Mouse (Mus musculus) left cerebral cortex, adult 2 months (tissue): Measurements from ENCODE around the gene Adamts12. TPM values are rescaled to one million over a fixed set of nuclear protein-coding genes. Genes with fewer than 3 reads are reported as not detected.

Experiments used
- DNase-seq, 2 experiments: peaks; one replicate each; pipeline ENCODE4 v3.0.0; 2021 to 2022; ENCODE audit warnings: low spot score in 2 of 2, mixed read lengths in 1 of 2; ENCODE audit errors: extremely low spot score in 1 of 2
- H3K27ac ChIP-seq: fragments of 200-600 bp; 2 replicates; pipeline ENCODE4 v1.8.1; 2022
- H3K4me3 ChIP-seq: fragments of 200-600 bp; 2 replicates; pipeline ENCODE4 v1.8.1; 2022
- CTCF ChIP-seq: fragments of 200-600 bp; IDR thresholded peaks from 2 replicates; pipeline ENCODE4 v1.8.1; 2022; ENCODE audit warnings: antibody characterized with exemption, mild to moderate bottlenecking, moderate library complexity
- intact Hi-C: fragments of 180-260 bp; cut with DNase I; formaldehyde crosslinking; loops from one replicate; pipeline ENCODE4 v1.15.1; 2025
- long read RNA-seq, 2 experiments: library from polyadenylated mRNA; stranded (forward); transcript quantifications; one replicate each; pipeline ENCODE4 v2.0.0; 2021; ENCODE audit warnings: borderline mapping rate in 2 of 2
- total RNA-seq, 2 experiments: library from RNA; stranded (reverse); gene quantifications; 2 replicates each; pipeline ENCODE4 v1.2.3; 2021

The Adamts12 gene
- total RNA-seq: under 1 TPM; 0.48 to 0.58 TPM
- long read RNA-seq, experiment 1: 0 reads
- long read RNA-seq, experiment 2: 0 reads

- TF ChIP-seq CTCF: no peak
- Histone ChIP-seq H3K4me3 (peak within 1 kb of the TSS; percentile 18; the same call in 1 of the 2 replicates), H3K27ac (no peak within 1 kb of the TSS)
- no peak for DNase-seq
- intact Hi-C loops: no loop called here
Observed at GRCm38 (mm10) chr15:11064558-11065411, at the start of gene Adamts12. TSS of gene Adamts12 (plus strand) at chr15:11064790.

DNA sequence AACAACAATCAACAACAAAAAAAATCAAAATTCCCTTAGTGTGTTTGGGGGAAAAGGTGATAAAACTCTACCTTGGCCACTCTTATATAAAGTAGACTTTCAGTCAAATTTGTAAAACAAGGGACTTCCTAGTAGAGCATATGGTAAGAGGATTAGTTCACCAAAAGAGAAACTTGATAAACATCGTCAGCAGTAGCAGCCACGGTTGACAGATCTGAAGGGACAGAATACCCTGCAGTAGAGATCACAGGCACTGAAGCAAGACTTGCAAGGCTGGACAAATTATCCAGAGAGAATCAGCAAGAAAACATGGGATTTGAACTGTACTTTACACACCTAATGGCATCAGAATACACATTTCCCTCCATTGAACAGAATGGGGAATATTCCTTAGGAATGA, 49.7 kb upstream of the Adamts12 start:
- TF ChIP-seq CTCF: no peak
- intact Hi-C loops: no loop called here
- Histone ChIP-seq H3K4me3 (no peak overlapping the region), H3K27ac (no peak overlapping the region)
- no peak for DNase-seq

DNA sequence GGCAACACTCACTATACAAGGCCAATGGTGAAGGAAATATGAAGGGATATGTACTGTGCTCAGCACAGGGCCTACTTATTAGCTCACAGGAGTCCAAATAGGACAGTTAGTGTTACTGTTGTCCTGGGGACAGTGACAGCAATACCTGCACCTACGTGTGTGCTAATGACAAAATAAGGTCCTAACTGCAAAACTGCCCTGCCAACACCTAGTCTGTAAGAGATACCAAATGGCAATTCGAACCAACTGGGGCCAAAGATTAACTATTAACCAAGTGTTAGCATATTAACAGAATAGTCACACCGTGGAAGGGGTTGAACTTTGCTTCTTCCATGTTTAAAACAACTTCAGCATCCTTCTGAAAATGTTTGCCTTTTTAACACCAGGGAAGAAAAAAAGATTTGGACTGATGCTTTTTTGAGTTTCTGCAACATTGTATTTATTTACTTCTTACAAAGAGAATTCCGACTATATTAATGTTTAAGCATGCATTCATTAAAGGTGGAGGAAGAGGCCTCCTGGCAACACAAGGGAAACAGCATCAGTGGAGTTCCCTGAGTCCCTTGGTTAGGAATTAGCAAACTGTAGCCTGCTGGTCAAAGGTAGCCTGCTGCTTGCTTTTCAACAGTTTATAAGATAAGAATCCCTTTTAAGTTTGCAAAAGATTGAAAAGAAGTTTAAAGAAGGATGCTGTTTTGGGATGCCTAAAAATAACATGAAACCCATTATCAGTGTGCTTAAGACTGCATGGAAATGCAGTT, 37.6 kb upstream of the Adamts12 start:
- intact Hi-C loops: no loop called here
- no peak for TF ChIP-seq CTCF
- DNase-seq: no peak
- no peak overlapping the region for H3K27ac ChIP-seq
- no peak overlapping the region for H3K4me3 ChIP-seq

- Histone ChIP-seq H3K4me3 (no peak overlapping the region), H3K27ac (no peak overlapping the region)
- no peak for DNase-seq
- intact Hi-C loops: no loop called here
- no peak for TF ChIP-seq CTCF
Observed at GRCm38 (mm10) chr15:11030188-11030587, 34.4 kb upstream of the Adamts12 start.

- no peak for DNase-seq
- H3K27ac ChIP-seq: no peak overlapping the region
- no peak for TF ChIP-seq CTCF
- intact Hi-C loops: loop anchor here (5.0 kb wide), 1 partner anchor 361 kb away; the partner anchor contains the start of gene Tars
- H3K4me3 ChIP-seq: peak overlapping the region; percentile 39; the same call in 1 of the 2 replicates
Observed at GRCm38 (mm10) chr15:11035947-11036474, 28.6 kb upstream of the Adamts12 start.

GRCm38 (mm10) chr15:11036535-11037375, 27.8 kb upstream of the Adamts12 start:
- intact Hi-C loops: loop anchor here (5.0 kb wide), 1 partner anchor 361 kb away; the partner anchor contains the start of gene Tars
- TF ChIP-seq CTCF: no peak
- peak overlapping the region; percentile 39 for H3K4me3 ChIP-seq
- H3K27ac ChIP-seq: no peak overlapping the region
- DNase-seq: peak in 1 of 2 experiments; percentile 14

- peak; percentile 19 to 23 for DNase-seq
- intact Hi-C loops: loop anchor here (5.0 kb wide), 1 partner anchor 360 kb away; the partner anchor contains the start of gene Tars
- H3K4me3 ChIP-seq: peak overlapping the region; percentile 39
- TF ChIP-seq CTCF: no peak
- H3K27ac ChIP-seq: no peak overlapping the region
Observed at GRCm38 (mm10) chr15:11037376-11037695, 27.3 kb upstream of the Adamts12 start.

GRCm38 (mm10) chr15:11037711-11038110, 26.9 kb upstream of the Adamts12 start, which contains the start of gene Rxfp3:
TSS of gene Rxfp3 (minus strand) at chr15:11037991.
- DNase-seq: peak; percentile 16 to 20
- H3K27ac ChIP-seq: no peak within 1 kb of the TSS
- TF ChIP-seq CTCF: no peak
- intact Hi-C loops: loop anchor here (1.0 to 5.0 kb wide), 3 partner anchors 283 to 360 kb away; partner anchors contain the start of gene Tars
- peak within 1 kb of the TSS; percentile 39 for H3K4me3 ChIP-seq

- no peak overlapping the region for H3K27ac ChIP-seq
- no peak overlapping the region for H3K4me3 ChIP-seq
- peak; percentile 29 to 43 for DNase-seq
- intact Hi-C loops: loop anchor here (1.0 to 5.0 kb wide), 3 partner anchors 282 to 359 kb away; partner anchors contain the start of gene Tars
- peak; percentile 88 for TF ChIP-seq CTCF
Observed at GRCm38 (mm10) chr15:11038476-11038875, 26.1 kb upstream of the Adamts12 start.

GRCm38 (mm10) chr15:11040067-11040466, 24.5 kb upstream of the Adamts12 start:
- no peak for TF ChIP-seq CTCF
- H3K27ac ChIP-seq: no peak overlapping the region
- intact Hi-C loops: no loop called here
- no peak overlapping the region for H3K4me3 ChIP-seq
- no peak for DNase-seq

DNA sequence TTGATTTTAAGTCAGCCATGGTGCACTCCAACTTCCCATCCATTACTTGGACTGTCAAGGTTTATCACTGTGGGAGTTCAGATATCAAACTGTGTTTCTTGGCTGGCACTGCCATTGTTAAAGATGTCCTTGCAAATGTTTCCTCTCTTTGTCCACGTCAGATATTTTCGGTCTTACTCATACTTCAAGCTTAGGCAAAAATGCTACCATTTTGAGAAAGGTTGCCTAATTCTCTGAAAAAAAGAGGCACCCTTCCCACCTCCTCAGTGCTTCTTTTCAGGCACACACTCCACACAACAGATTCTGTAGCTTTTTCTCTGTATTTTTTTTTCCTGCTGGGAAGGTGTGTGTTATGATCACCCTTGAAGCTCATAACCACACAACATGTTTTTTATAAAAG, 23.4 kb upstream of the Adamts12 start:
- no peak for DNase-seq
- Histone ChIP-seq H3K4me3 (no peak overlapping the region), H3K27ac (no peak overlapping the region)
- intact Hi-C loops: no loop called here
- TF ChIP-seq CTCF: no peak
